Mouse (Mus musculus): ENCODE results near the gene Naaladl2.

- TF ChIP-seq TAL1 (IDR thresholded peaks at IDR 0.05; ENCODE audit: low read length) = no peak
- TF ChIP-seq GATA1 (IDR thresholded peaks at IDR 0.05; ENCODE audit: low read length) = no peak
Observed at GRCm38 (mm10) chr3:23857275-23857674, 1286.8 kb downstream of the Naaladl2 start.

Data from erythroblast, embryonic 14.5 days (primary cell).